Mouse (Mus musculus) CH12.LX (cell line): ENCODE measurements around the gene Dennd1a. TPM values are rescaled to one million over a fixed set of nuclear protein-coding genes. Genes with fewer than 3 reads are reported as not detected.
A peak's percentile ranks its signal among the peaks of the same experiment; 100 is the strongest.
"Not testable (repeated sequence)": the region's sequence is repeated elsewhere in the genome, so short reads cannot be mapped to it uniquely, and the experiment has no call there.

Source experiments
- DNase-seq: peaks from one replicate; pipeline ENCODE4 v3.0.0-alpha.2; 2013; ENCODE audit errors: extremely low read depth
- H3K27ac ChIP-seq: 2 replicates; pipeline ENCODE4 v1.5.1; 2012; ENCODE audit warnings: low read depth, mild to moderate bottlenecking, control low read depth, moderate library complexity; ENCODE audit not compliant: insufficient read depth
- H3K27me3 ChIP-seq: replicated peaks from 2 replicates; pipeline ENCODE3; 2012; ENCODE audit warnings: inconsistent platforms
- H3K36me3 ChIP-seq, 2 experiments: replicated peaks in 1 of 2; 2 replicates each; pipeline versions ENCODE3 to v1.6.1; 2012; ENCODE audit warnings: inconsistent platforms in 1 of 2, low read length in 1 of 2, mild to moderate bottlenecking in 1 of 2, mixed read lengths in 1 of 2, moderate library complexity in 1 of 2; ENCODE audit not compliant: control insufficient read depth in 1 of 2, insufficient read depth in 1 of 2
- H3K4me1 ChIP-seq, 2 experiments: 2 replicates each; pipeline ENCODE4 v1.6.1; 2012; ENCODE audit warnings: inconsistent platforms in 1 of 2, moderate library complexity in 1 of 2; ENCODE audit not compliant: insufficient read depth in 2 of 2, control insufficient read depth in 1 of 2
- H3K4me2 ChIP-seq: 2 replicates; pipeline ENCODE4 v1.6.1; 2012; ENCODE audit warnings: low read depth, mild to moderate bottlenecking, control low read depth; ENCODE audit not compliant: poor library complexity, insufficient read depth, severe bottlenecking
- H3K4me3 ChIP-seq, 3 experiments: fragments of 150-350 bp in 1 of 3; sonication (generic) in 1 of 3; replicated peaks in 1 of 3; 2 replicates each; pipeline versions ENCODE3 to v1.5.1; 2011 to 2012; ENCODE audit warnings: low read depth in 2 of 3, low read length in 2 of 3, mild to moderate bottlenecking in 2 of 3, moderate library complexity in 2 of 3, control low read depth in 1 of 3, improper control_type of control experiment in 1 of 3, inconsistent platforms in 1 of 3, mixed read lengths in 1 of 3; ENCODE audit not compliant: poor library complexity in 1 of 3
- H3K79me2 ChIP-seq: replicated peaks from 2 replicates; pipeline ENCODE4 v1.6.1; 2012; ENCODE audit warnings: mild to moderate bottlenecking, moderate library complexity; ENCODE audit not compliant: control insufficient read depth, poor library complexity, insufficient read depth, severe bottlenecking; ENCODE audit errors: extremely low read depth
- H3K9ac ChIP-seq: 2 replicates; pipeline ENCODE4 v1.6.1; 2012; ENCODE audit warnings: low read depth, mild to moderate bottlenecking, control low read depth, moderate library complexity; ENCODE audit not compliant: insufficient read depth
- H3K9me3 ChIP-seq: replicated peaks from 2 replicates; pipeline ENCODE3; 2012; ENCODE audit warnings: low read length, inconsistent platforms, mixed read lengths
- CHD1 ChIP-seq: IDR thresholded peaks from 2 replicates; pipeline ENCODE4 v1.6.1; 2012; ENCODE audit warnings: low read depth, low read length, improper control_type of control experiment, inconsistent platforms
- CTCF ChIP-seq, 2 experiments: IDR thresholded peaks in 1 of 2; conservative IDR thresholded peaks in 1 of 2; 2 replicates each; pipeline ENCODE4 v1.5.1; 2011 to 2012; ENCODE audit warnings: low read depth in 2 of 2, low read length in 2 of 2, improper control_type of control experiment in 1 of 2, inconsistent platforms in 1 of 2, mild to moderate bottlenecking in 1 of 2, moderate library complexity in 1 of 2
- EP300 ChIP-seq: IDR thresholded peaks from 2 replicates; pipeline ENCODE4 v1.6.1; 2011; ENCODE audit warnings: low read length, improper control_type of control experiment
- IRF4 ChIP-seq: IDR thresholded peaks from 2 replicates; pipeline ENCODE4 v1.6.1; 2014; ENCODE audit warnings: low read depth, mild to moderate bottlenecking, inconsistent platforms, low read length, improper control_type of control experiment
- MAFK ChIP-seq: IDR thresholded peaks from 2 replicates; pipeline ENCODE4 v1.6.1; 2011; ENCODE audit warnings: low read length, improper control_type of control experiment; ENCODE audit not compliant: insufficient replicate concordance
- NELFE ChIP-seq: IDR thresholded peaks from 2 replicates; pipeline ENCODE4 v1.6.1; 2011; ENCODE audit warnings: low read depth, low read length, improper control_type of control experiment
- PAX5 ChIP-seq: IDR thresholded peaks from 2 replicates; pipeline ENCODE4 v1.6.1; 2012; ENCODE audit warnings: low read length, inconsistent platforms, mixed read lengths
- SMC3 ChIP-seq: IDR thresholded peaks from 2 replicates; pipeline ENCODE4 v1.6.1; 2011; ENCODE audit warnings: low read depth, low read length, improper control_type of control experiment
- TBP ChIP-seq: conservative IDR thresholded peaks from 2 replicates; pipeline ENCODE4 v1.6.1; 2011; ENCODE audit warnings: low read depth, low read length, improper control_type of control experiment
- UBTF ChIP-seq: IDR thresholded peaks from 2 replicates; pipeline ENCODE4 v1.6.1; 2012; ENCODE audit warnings: low read depth, mild to moderate bottlenecking, inconsistent platforms, low read length, improper control_type of control experiment, moderate library complexity
- USF1 ChIP-seq: IDR thresholded peaks from 2 replicates; pipeline ENCODE4 v1.6.1; 2014; ENCODE audit warnings: low read depth, mild to moderate bottlenecking, inconsistent platforms, low read length, improper control_type of control experiment
- ZC3H11A ChIP-seq: IDR thresholded peaks from 2 replicates; pipeline ENCODE4 v1.6.1; 2012; ENCODE audit warnings: low read depth, mild to moderate bottlenecking, inconsistent platforms, low read length, improper control_type of control experiment
- ZMIZ1 ChIP-seq: IDR thresholded peaks from 2 replicates; pipeline ENCODE4 v1.6.1; 2012; ENCODE audit warnings: low read depth, mild to moderate bottlenecking, inconsistent platforms, low read length, improper control_type of control experiment
- ZNF384 ChIP-seq: IDR thresholded peaks from 2 replicates; pipeline ENCODE4 v1.6.1; 2012; ENCODE audit warnings: low read depth, low read length, improper control_type of control experiment, inconsistent platforms
- dilution Hi-C: fragments of 300-500 bp; cut with MboI; formaldehyde crosslinking; loops from 2 replicates; pipeline ENCODE4 v1.14.3; 2020; ENCODE audit warnings: low sequenced_read_pairs; ENCODE audit not compliant: extremely low pct_unique_long_range_greater_than_20kb, extremely low pct_ligation_motif_present
- in situ Hi-C: fragments of 300-500 bp; cut with MboI; formaldehyde crosslinking; loops from 3 replicates; pipeline ENCODE4 v1.14.3; 2019; ENCODE audit warnings: low sequenced_read_pairs, low pct_ligation_motif_present, low pct_unique_long_range_greater_than_20kb, mixed read lengths
- polyA plus RNA-seq: library from polyadenylated mRNA; unstranded; fragments of >175 nt; gene quantifications from 2 replicates; pipeline ENCODE4 v1.2.1, GENCODE M21; 2012; ENCODE audit warnings: low read depth; ENCODE audit not compliant: insufficient read length
- total RNA-seq, 2 experiments: library from RNA; depleted of rRNA; stranded (reverse); fragments of 300-350 nt in 1 of 2; fragments of >200 nt in 1 of 2; gene quantifications; 2 replicates each; pipeline ENCODE4 v1.2.3; 2012 to 2014

Gene Dennd1a
- total and polyA plus RNA-seq, 3 experiments: 2.7 to 7.3 (median 4.3) TPM

DNA sequence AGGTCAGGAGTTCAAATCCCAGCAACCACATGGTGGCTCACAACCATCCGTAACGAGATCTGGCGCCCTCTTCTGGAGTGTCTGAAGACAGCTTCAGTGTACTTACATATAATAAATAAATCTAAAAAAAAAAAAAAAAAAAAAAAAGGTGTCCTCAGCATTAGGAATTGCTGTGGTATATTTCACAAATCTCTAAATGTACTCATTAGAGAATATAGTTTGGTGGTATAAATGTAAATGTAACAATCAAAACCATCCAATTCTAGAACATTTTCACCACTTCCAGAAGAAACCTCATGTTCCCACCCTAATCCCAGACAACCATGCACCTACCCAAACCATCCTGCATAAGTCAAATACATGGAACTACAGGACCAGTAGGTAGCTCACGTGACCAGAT, 350.3 kb downstream of the Dennd1a start:
- H3K79me2 ChIP-seq, H3K9ac ChIP-seq, H3K27me3 ChIP-seq, DNase-seq, H3K27ac ChIP-seq, H3K9me3 ChIP-seq, H3K4me1 ChIP-seq, H3K4me3 ChIP-seq, dilution Hi-C loops, in situ Hi-C loops, H3K4me2 ChIP-seq: not testable (repeated sequence)
- H3K36me3 ChIP-seq: peaks cover 0 to 24% of the 10 kb centered on the region in 2 experiments
- peak; percentile 45 for TF ChIP-seq ZNF384
- TF ChIP-seq CTCF (conservative IDR thresholded peaks at IDR 0.05 in 1 of 2, IDR thresholded peaks at IDR 0.05 in 1 of 2; ENCODE audit: low read depth in 2 of 2, low read length in 2 of 2): 0 out of 4 replicates have a peak, but pooled peaks of 1 of the 2 experiments have one; percentile 14

DNA sequence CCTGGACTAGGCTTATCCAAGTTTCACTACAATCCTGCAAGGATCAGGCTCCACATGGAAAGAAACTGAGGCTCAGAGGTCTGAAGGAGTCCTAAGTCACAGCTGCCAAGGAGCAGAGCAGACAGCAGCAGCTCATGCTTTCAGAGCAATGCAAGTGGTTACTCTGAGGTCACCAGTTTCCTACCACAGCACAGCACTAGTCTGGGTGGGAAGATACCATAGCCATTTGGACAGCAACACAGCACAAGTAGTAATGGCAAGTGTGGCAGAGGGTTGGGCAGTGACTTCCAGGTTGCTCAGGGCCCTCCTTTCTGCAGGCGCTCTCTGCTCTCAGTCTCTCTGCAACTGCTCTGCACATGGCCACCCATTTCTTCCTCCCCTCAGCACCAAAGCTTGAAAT, 354.9 kb downstream of the Dennd1a start:
- Histone ChIP-seq H3K9ac (no peak overlapping the region), H3K27ac (no peak overlapping the region), H3K4me2 (no peak overlapping the region), H3K9me3 (no peaks in the 10 kb centered on the region), H3K27me3 (no peaks in the 10 kb centered on the region), H3K36me3 (peaks cover 0 to 32% of the 10 kb centered on the region in 2 experiments)
- dilution Hi-C loops: no loop called here
- TF ChIP-seq TBP (no peak), ZC3H11A (no peak), NELFE (no peak), MAFK (no peak), EP300 (no peak)
- TF ChIP-seq, all 38 proteins: peak for 0
- H3K4me3 ChIP-seq: no peak overlapping the region
- no peaks in the 10 kb centered on the region for H3K79me2 ChIP-seq
- in situ Hi-C loops: loop anchor here (5.0 kb wide), 1 partner anchor 120 kb away; no protein-coding TSS in a partner anchor
- no peak for DNase-seq
- H3K4me1 ChIP-seq: no peaks in the 10 kb centered on the region; a peak in 1 of 4 replicates

DNA sequence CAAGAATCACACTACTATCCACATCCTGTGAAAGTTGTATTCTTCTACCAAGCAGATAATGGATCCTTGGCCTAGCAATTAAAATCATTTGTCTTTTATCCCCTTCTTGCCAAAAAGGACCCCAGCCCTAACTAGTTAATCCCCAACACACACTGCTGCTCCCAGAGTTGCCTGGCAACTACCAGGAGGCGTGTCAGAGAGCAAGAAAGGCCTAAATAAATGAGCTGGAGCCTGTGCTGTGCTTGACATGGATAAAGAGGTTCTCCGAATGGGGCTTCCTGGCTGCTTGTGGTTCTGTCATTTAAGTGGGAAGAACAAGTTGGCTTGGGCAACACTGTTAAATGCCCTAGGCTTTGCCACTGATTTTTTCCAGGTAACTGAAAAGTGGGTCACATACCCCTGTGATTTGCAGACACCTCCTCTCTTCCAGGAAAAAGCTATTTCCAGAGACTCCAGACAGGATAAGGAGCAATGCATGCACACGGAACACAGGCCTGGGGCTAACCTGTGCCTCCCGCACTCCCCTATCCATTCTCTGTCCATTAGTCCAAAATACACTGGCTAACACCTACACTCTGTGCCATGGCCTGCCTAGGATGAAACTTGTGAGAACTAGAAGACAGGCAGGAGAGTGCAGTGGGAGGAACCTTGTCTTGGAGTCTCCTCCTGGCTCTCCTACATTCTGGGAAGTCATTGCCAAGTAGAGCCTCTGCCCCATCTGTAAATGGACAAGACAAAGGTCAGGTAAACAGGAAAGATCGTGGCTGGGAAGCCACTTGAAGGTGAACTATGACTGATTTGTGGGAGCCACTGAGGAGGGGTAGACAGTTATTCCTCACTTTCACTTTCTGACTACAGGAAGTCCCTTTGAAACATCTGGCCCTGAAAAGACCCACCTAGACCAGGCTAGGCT, 355.9 kb downstream of the Dennd1a start:
- dilution Hi-C loops: no loop called here

More for the DNA sequence above, 355.9 kb downstream of the Dennd1a start:
- no peaks in the 10 kb centered on the region for H3K9me3 ChIP-seq
- DNase-seq: no peak
- H3K79me2 ChIP-seq: no peaks in the 10 kb centered on the region
- no peaks in the 10 kb centered on the region; a peak in 1 of 4 replicates for H3K4me1 ChIP-seq
- H3K9ac ChIP-seq: no peak overlapping the region
- H3K36me3 ChIP-seq: peaks cover 0 to 30% of the 10 kb centered on the region in 2 experiments
- TF ChIP-seq USF1 (no peak), PAX5 (no peak), UBTF (no peak), IRF4 (no peak), ZMIZ1 (no peak), CHD1 (no peak), NELFE (no peak), SMC3 (no peak)
- H3K4me2 ChIP-seq: no peak overlapping the region
- H3K4me3 ChIP-seq: no peak overlapping the region
- in situ Hi-C loops: loop anchor here (5.0 kb wide), 1 partner anchor 119 kb away; no protein-coding TSS in a partner anchor
- no peaks in the 10 kb centered on the region for H3K27me3 ChIP-seq
- no peak overlapping the region for H3K27ac ChIP-seq
